Mouse (Mus musculus) olfactory bulb, adult 2 months (tissue): ENCODE data around the gene Fam50b. TPM values are rescaled to one million over a fixed set of nuclear protein-coding genes. Genes with fewer than 3 reads are reported as not detected.

Source experiments
- H3K27ac ChIP-seq: fragments of 200-500 bp; 2 replicates; pipeline ENCODE4 v1.5.1; 2012; ENCODE audit warnings: low read depth, low read length; ENCODE audit not compliant: insufficient read depth
- H3K4me1 ChIP-seq: fragments of 200-500 bp; 2 replicates; pipeline ENCODE4 v1.6.1; 2012; ENCODE audit warnings: low read length; ENCODE audit not compliant: control insufficient read depth, insufficient read depth
- H3K4me3 ChIP-seq: fragments of 200-500 bp; 2 replicates; pipeline ENCODE4 v1.5.1; 2012; ENCODE audit warnings: mild to moderate bottlenecking, low read depth, low read length, moderate library complexity; ENCODE audit not compliant: insufficient read depth
- CTCF ChIP-seq: fragments of 200-500 bp; IDR thresholded peaks from 2 replicates; pipeline ENCODE4 v1.5.1; 2012; ENCODE audit warnings: low read depth, mild to moderate bottlenecking, low read length, moderate library complexity; ENCODE audit not compliant: insufficient read depth
- POLR2A ChIP-seq: fragments of 200-500 bp; IDR thresholded peaks from 2 replicates; pipeline ENCODE4 v1.6.1; 2012; ENCODE audit warnings: mild to moderate bottlenecking, low read depth, low read length, moderate library complexity; ENCODE audit not compliant: insufficient read depth
- WGBS: fragments of 180-500 bp; shearing (Covaris S2); methylation state at CpG from one replicate; pipeline ENCODE4 v1.1.7; 2018; 5-methylcytosine and 5-hydroxymethylcytosine counted together
- polyA plus RNA-seq: library from polyadenylated mRNA; stranded (reverse); fragments of >200 nt; gene quantifications from 2 replicates; pipeline ENCODE4 v1.2.4, GENCODE M21; 2012; ENCODE audit warnings: low replicate concordance; ENCODE audit not compliant: missing spikeins, insufficient read depth, insufficient read length

Fam50b gene
- polyA plus RNA-seq, 1 experiment: not detected

GRCm38 (mm10) chr13:34781611-34782009, 47.0 kb downstream of the Fam50b start:
- no peak overlapping the region for H3K4me3 ChIP-seq
- no peak overlapping the region for H3K27ac ChIP-seq
- 81% methylated on average over 4 of the region's 4 CpGs for WGBS
- no peaks in the 10 kb centered on the region for H3K4me1 ChIP-seq
- no peak for TF ChIP-seq POLR2A
- no peak for TF ChIP-seq CTCF

- 91% methylated on average over 8 of the region's 8 CpGs for WGBS
- no peak for TF ChIP-seq POLR2A
- no peak for TF ChIP-seq CTCF
- no peaks in the 10 kb centered on the region for H3K4me1 ChIP-seq
- H3K4me3 ChIP-seq: no peak overlapping the region
- no peak overlapping the region for H3K27ac ChIP-seq
Measured at GRCm38 (mm10) chr13:34784818-34785217, 50.2 kb downstream of the Fam50b start.

GRCm38 (mm10) chr13:34786634-34787033, 52.0 kb downstream of the Fam50b start:
- Histone ChIP-seq H3K27ac (no peak overlapping the region), H3K4me3 (no peak overlapping the region), H3K4me1 (no peaks in the 10 kb centered on the region)
- no peak for TF ChIP-seq POLR2A
- no peak for TF ChIP-seq CTCF
- 95% methylated on average over 5 of the region's 5 CpGs for WGBS

- TF ChIP-seq CTCF (no peak), POLR2A (no peak)
- 25% methylated on average over 5 of the region's 5 CpGs for WGBS
- H3K4me1 ChIP-seq: no peaks in the 10 kb centered on the region
- no peak overlapping the region for H3K4me3 ChIP-seq
- H3K27ac ChIP-seq: no peak overlapping the region
Measured at GRCm38 (mm10) chr13:34787546-34787945, 52.9 kb downstream of the Fam50b start.

- 85% methylated on average over 3 of the region's 3 CpGs for WGBS
- H3K4me1 ChIP-seq: no peaks in the 10 kb centered on the region
- H3K27ac ChIP-seq: no peak overlapping the region
- TF ChIP-seq CTCF (no peak), POLR2A (no peak)
- no peak overlapping the region for H3K4me3 ChIP-seq
Measured at GRCm38 (mm10) chr13:34789176-34789818, 54.6 kb downstream of the Fam50b start.

- 79% methylated on average over 7 of the region's 7 CpGs for WGBS
- Histone ChIP-seq H3K4me3 (no peak overlapping the region), H3K27ac (no peak overlapping the region), H3K4me1 (no peaks in the 10 kb centered on the region)
- no peak for TF ChIP-seq POLR2A
Measured at GRCm38 (mm10) chr13:34793066-34793465, 58.4 kb downstream of the Fam50b start.

- TF ChIP-seq POLR2A: no peak
- Histone ChIP-seq H3K4me1 (no peaks in the 10 kb centered on the region), H3K4me3 (no peak overlapping the region), H3K27ac (no peak overlapping the region)
- WGBS: 36% methylated on average over 2 of the region's 2 CpGs
Measured at GRCm38 (mm10) chr13:34793816-34794215, 59.2 kb downstream of the Fam50b start.

GRCm38 (mm10) chr13:34794426-34794825, 59.8 kb downstream of the Fam50b start:
- Histone ChIP-seq H3K4me3 (no peak overlapping the region), H3K4me1 (no peaks in the 10 kb centered on the region), H3K27ac (no peak overlapping the region)
- WGBS: 50% methylated on average over 2 of the region's 2 CpGs
- TF ChIP-seq POLR2A: no peak

Other genes starting within 250 kb of the Fam50b start
- gene Pxdc1, start 81.4 kb upstream of the Fam50b start, polyA plus RNA-seq: not detected in 2 replicates
- gene Prpf4b, start 140.5 kb downstream of the Fam50b start, polyA plus RNA-seq: 121 and 158 TPM in 2 replicates
- gene Fam217a, start 189.5 kb downstream of the Fam50b start, polyA plus RNA-seq: not detected in 2 replicates
- not detected in 2 replicates for gene 4933417A18Rik, start 189.6 kb downstream of the Fam50b start, polyA plus RNA-seq
- gene Eci3, start 229.0 kb downstream of the Fam50b start, polyA plus RNA-seq: not detected in 2 replicates